Mouse (Mus musculus) leukemia stem cell, adult 10-12 weeks (primary cell): ENCODE data around the gene Npb. TPM values are rescaled to one million over a fixed set of nuclear protein-coding genes. Genes with fewer than 3 reads are reported as not detected.

Experiments used
- polyA plus RNA-seq: library from polyadenylated mRNA; stranded (reverse); fragments of >175 nt; gene quantifications from 2 replicates; pipeline ENCODE4 v1.2.3, GENCODE M21; 2012; ENCODE audit warnings: low replicate concordance

The Npb gene
- polyA plus RNA-seq = 2.4 and 7.0 TPM in 2 replicates

GRCm38 (mm10) chr11:120608241-120609034 is at the start of gene Npb:
Gene Npb (plus strand): TSS chr11:120608477.

GRCm38 (mm10) chr11:120572752-120573584 is 35.3 kb upstream of the Npb start, which contains the start of gene P4hb:
Gene P4hb (minus strand): TSS chr11:120573253.

GRCm38 (mm10) chr11:120581490-120582267 is 26.6 kb upstream of the Npb start, which contains the start of gene Arhgdia:
Gene Arhgdia (minus strand): TSS chr11:120581624.

GRCm38 (mm10) chr11:120598283-120598989 is 9.8 kb upstream of the Npb start, which contains the start of the genes Alyref and Anapc11:
Gene Alyref (minus strand): TSS chr11:120598365.
Gene Anapc11 (plus strand): TSS chr11:120598421.

GRCm38 (mm10) chr11:120617519-120618112 is 9.3 kb downstream of the Npb start, which contains the start of gene Pcyt2:
Gene Pcyt2 (minus strand): TSS chr11:120617936.

GRCm38 (mm10) chr11:120625152-120625775 is 17.0 kb downstream of the Npb start, which contains the start of gene Sirt7:
Gene Sirt7 (minus strand): TSS chr11:120625240.

GRCm38 (mm10) chr11:120633520-120634343 is 25.5 kb downstream of the Npb start, which contains the start of gene Mafg:
Gene Mafg (minus strand): TSS chr11:120633600.

GRCm38 (mm10) chr11:120643601-120643987 is 35.3 kb downstream of the Npb start, which contains the start of gene Pycr1:
Gene Pycr1 (minus strand): TSS chr11:120643769.

GRCm38 (mm10) chr11:120648001-120648476 is 39.8 kb downstream of the Npb start, which contains the start of gene Myadml2:
Gene Myadml2 (minus strand): TSS chr11:120648158.

Other genes with a start within 250 kb of the Npb start
- not detected in 2 replicates for gene Fscn2, start 246.9 kb upstream of the Npb start, polyA plus RNA-seq
- gene Faap100, start 229.7 kb upstream of the Npb start, polyA plus RNA-seq = 16.7 and 41.0 TPM in 2 replicates
- gene Nploc4, start 170.8 kb upstream of the Npb start, polyA plus RNA-seq = 82.3 and 226 TPM in 2 replicates
- 0.17 TPM in 1 of 2 replicates, not detected in the other for gene Tspan10, start 165.8 kb upstream of the Npb start, polyA plus RNA-seq
- gene Pde6g, start 155.0 kb upstream of the Npb start, polyA plus RNA-seq = 0.20 and 0.28 TPM in 2 replicates
- 6.7 and 11.8 TPM in 2 replicates for gene Oxld1, start 150.4 kb upstream of the Npb start, polyA plus RNA-seq
- 33.7 and 46.9 TPM in 2 replicates for gene Ccdc137, start 150.4 kb upstream of the Npb start, polyA plus RNA-seq
- 9.5 and 17.8 TPM in 2 replicates for gene Arl16, start 140.9 kb upstream of the Npb start, polyA plus RNA-seq
- gene Mrpl12, start 123.9 kb upstream of the Npb start, polyA plus RNA-seq = 288 and 518 TPM in 2 replicates
- 94.0 and 114 TPM in 2 replicates for gene Slc25a10, start 116.6 kb upstream of the Npb start, polyA plus RNA-seq
- gene Gcgr, start 77.8 kb upstream of the Npb start, polyA plus RNA-seq = not detected in 2 replicates
- gene Mcrip1, start 58.8 kb upstream of the Npb start, polyA plus RNA-seq = 63.8 and 96.4 TPM in 2 replicates
- gene Ppp1r27, start 57.3 kb upstream of the Npb start, polyA plus RNA-seq = not detected in 2 replicates
- gene P4hb, start 35.2 kb upstream of the Npb start, polyA plus RNA-seq = 998 and 1,537 TPM in 2 replicates
- 596 and 1,231 TPM in 2 replicates for gene Arhgdia, start 26.9 kb upstream of the Npb start, polyA plus RNA-seq
- 192 and 295 TPM in 2 replicates for gene Alyref, start 10.1 kb upstream of the Npb start, polyA plus RNA-seq
- 39.8 and 162 TPM in 2 replicates for gene Anapc11, start 10.1 kb upstream of the Npb start, polyA plus RNA-seq
- 56.6 and 107 TPM in 2 replicates for gene Pcyt2, start 9.5 kb downstream of the Npb start, polyA plus RNA-seq
- gene Sirt7, start 16.8 kb downstream of the Npb start, polyA plus RNA-seq = 147 and 228 TPM in 2 replicates
- gene Mafg, start 25.1 kb downstream of the Npb start, polyA plus RNA-seq = 103 and 176 TPM in 2 replicates
- 2.3 and 2.7 TPM in 2 replicates for gene Pycr1, start 35.3 kb downstream of the Npb start, polyA plus RNA-seq
- not detected in 2 replicates for gene Myadml2, start 39.7 kb downstream of the Npb start, polyA plus RNA-seq
- gene Notum, start 52.7 kb downstream of the Npb start, polyA plus RNA-seq = 0.28 and 0.48 TPM in 2 replicates
- gene Aspscr1, start 64.5 kb downstream of the Npb start, polyA plus RNA-seq = 168 and 366 TPM in 2 replicates
- 33.5 and 180 TPM in 2 replicates for gene Cenpx, start 105.3 kb downstream of the Npb start, polyA plus RNA-seq
- 29.3 and 37.4 TPM in 2 replicates for gene Lrrc45, start 105.4 kb downstream of the Npb start, polyA plus RNA-seq
- 3.6 and 5.3 TPM in 2 replicates for gene Rac3, start 113.0 kb downstream of the Npb start, polyA plus RNA-seq
- 8.7 and 44.1 TPM in 2 replicates for gene Dcxr, start 118.8 kb downstream of the Npb start, polyA plus RNA-seq
- 2.4 and 4.0 TPM in 2 replicates for gene Cbr2, start 123.6 kb downstream of the Npb start, polyA plus RNA-seq
- gene Hmga1b, start 154.3 kb downstream of the Npb start, polyA plus RNA-seq = 269 and 1,219 TPM in 2 replicates
- gene Rfng, start 175.7 kb downstream of the Npb start, polyA plus RNA-seq = 41.1 and 90.1 TPM in 2 replicates
- 35.0 and 37.0 TPM in 2 replicates for gene Gps1, start 175.8 kb downstream of the Npb start, polyA plus RNA-seq
- 123 and 193 TPM in 2 replicates for gene Dus1l, start 187.9 kb downstream of the Npb start, polyA plus RNA-seq
- 69.7 and 289 TPM in 2 replicates for gene Fasn, start 216.1 kb downstream of the Npb start, polyA plus RNA-seq